Mouse (Mus musculus): ENCODE measurements at regions not wholly inside any gene's neighbourhood (a gene's known extent, or its start where the extent isn't known, plus 50 kb on each side); places are given as distances from the start of the nearest gene placed in this dataset.

GRCm38 (mm10) chr10:37259186-37259585 is 120.5 kb upstream of the Marcks start:
- H3K4me3 ChIP-seq (ENCODE audit: low read depth, low read length): no peak overlapping the region
- H3K9ac ChIP-seq (ENCODE audit: low read depth, poor library complexity, severe bottlenecking): no peak overlapping the region
- H3K27me3 ChIP-seq (ENCODE audit: control insufficient read depth, insufficient read depth, low read length, poor library complexity, severe bottlenecking): no peaks in the 10 kb centered on the region
- H3K27ac ChIP-seq (ENCODE audit: insufficient read depth, low read length): no peak overlapping the region
- H3K4me1 ChIP-seq (ENCODE audit: control insufficient read depth, insufficient read depth, low read length): no peaks in the 10 kb centered on the region
- TF ChIP-seq CTCF (IDR thresholded peaks at IDR 0.05; ENCODE audit: low read depth, low read length) (no peak), POLR2A (IDR thresholded peaks at IDR 0.05; ENCODE audit: insufficient read depth, low read length) (no peak), EP300 (IDR thresholded peaks at IDR 0.05; ENCODE audit: insufficient read depth, low read depth, low read length) (no peak)
- no peaks in the 10 kb centered on the region for H3K36me3 ChIP-seq (ENCODE audit: control insufficient read depth, insufficient read depth, low read length, poor library complexity, severe bottlenecking)
- no peaks in the 10 kb centered on the region for H3K9me3 ChIP-seq (replicated peaks; ENCODE audit: control insufficient read depth, insufficient read depth, low read length, poor library complexity, severe bottlenecking)

- TF ChIP-seq CTCF (IDR thresholded peaks at IDR 0.05; ENCODE audit: low read depth, low read length): no peak
- TF ChIP-seq POLR2A (IDR thresholded peaks at IDR 0.05; ENCODE audit: insufficient read depth, low read length): no peak
- TF ChIP-seq EP300 (IDR thresholded peaks at IDR 0.05; ENCODE audit: insufficient read depth, low read depth, low read length): no peak
- Histone ChIP-seq H3K4me3 (ENCODE audit: low read depth, low read length) (no peak overlapping the region), H3K27ac (ENCODE audit: insufficient read depth, low read length) (no peak overlapping the region), H3K4me1 (ENCODE audit: control insufficient read depth, insufficient read depth, low read length) (no peaks in the 10 kb centered on the region), H3K36me3 (ENCODE audit: control insufficient read depth, insufficient read depth, low read length, poor library complexity, severe bottlenecking) (no peaks in the 10 kb centered on the region), H3K9ac (ENCODE audit: low read depth, poor library complexity, severe bottlenecking) (no peak overlapping the region), H3K27me3 (ENCODE audit: control insufficient read depth, insufficient read depth, low read length, poor library complexity, severe bottlenecking) (no peaks in the 10 kb centered on the region), H3K9me3 (replicated peaks; ENCODE audit: control insufficient read depth, insufficient read depth, low read length, poor library complexity, severe bottlenecking) (no peaks in the 10 kb centered on the region)
These were observed 118.8 kb upstream of the Marcks start for GRCm38 (mm10) chr10:37257544-37257943.

DNA sequence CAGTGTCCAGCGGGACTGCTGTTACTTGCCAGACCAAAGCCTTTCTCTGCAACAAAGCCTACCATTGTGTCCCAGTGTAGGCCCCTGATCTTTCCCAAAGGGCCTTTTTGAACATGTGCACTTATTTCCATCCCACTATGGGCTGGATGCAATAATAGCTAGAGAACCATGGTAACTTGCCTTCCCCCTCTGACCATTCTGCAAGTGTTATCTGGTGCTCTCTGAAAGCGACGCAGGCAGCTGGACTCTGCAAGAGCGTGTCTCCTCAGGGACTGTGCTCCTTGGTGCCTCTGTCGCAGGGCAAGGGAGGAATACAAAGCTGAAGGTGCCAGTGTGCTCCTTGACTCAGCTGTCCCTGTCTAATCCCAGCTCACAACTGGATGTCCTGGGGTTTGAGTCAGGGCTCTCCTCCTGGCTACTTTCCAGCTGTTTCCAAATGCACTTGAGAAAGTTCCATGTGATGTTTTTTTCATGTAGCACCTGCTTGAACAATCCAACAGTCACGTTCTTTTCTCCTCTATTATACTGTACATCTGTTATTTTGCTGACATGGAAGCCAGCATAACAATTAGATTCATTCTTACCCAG is 112.3 kb upstream of the Marcks start:
- no peak overlapping the region for H3K9ac ChIP-seq (ENCODE audit: low read depth, poor library complexity, severe bottlenecking)
- no peaks in the 10 kb centered on the region for H3K36me3 ChIP-seq (ENCODE audit: control insufficient read depth, insufficient read depth, low read length, poor library complexity, severe bottlenecking)
- no peaks in the 10 kb centered on the region for H3K9me3 ChIP-seq (replicated peaks; ENCODE audit: control insufficient read depth, insufficient read depth, low read length, poor library complexity, severe bottlenecking)
- no peak for TF ChIP-seq CTCF (IDR thresholded peaks at IDR 0.05; ENCODE audit: low read depth, low read length)
- TF ChIP-seq POLR2A (IDR thresholded peaks at IDR 0.05; ENCODE audit: insufficient read depth, low read length): no peak
- TF ChIP-seq EP300 (IDR thresholded peaks at IDR 0.05; ENCODE audit: insufficient read depth, low read depth, low read length): no peak
- H3K4me1 ChIP-seq (ENCODE audit: control insufficient read depth, insufficient read depth, low read length): no peaks in the 10 kb centered on the region
- H3K27me3 ChIP-seq (ENCODE audit: control insufficient read depth, insufficient read depth, low read length, poor library complexity, severe bottlenecking): no peaks in the 10 kb centered on the region
- no peak overlapping the region for H3K4me3 ChIP-seq (ENCODE audit: low read depth, low read length)
- no peak overlapping the region for H3K27ac ChIP-seq (ENCODE audit: insufficient read depth, low read length)

- Histone ChIP-seq H3K27me3 (ENCODE audit: control insufficient read depth, insufficient read depth, low read length, poor library complexity, severe bottlenecking) (no peaks in the 10 kb centered on the region), H3K9me3 (replicated peaks; ENCODE audit: control insufficient read depth, insufficient read depth, low read length, poor library complexity, severe bottlenecking) (no peaks in the 10 kb centered on the region), H3K36me3 (ENCODE audit: control insufficient read depth, insufficient read depth, low read length, poor library complexity, severe bottlenecking) (no peaks in the 10 kb centered on the region), H3K4me3 (ENCODE audit: low read depth, low read length) (no peak overlapping the region), H3K4me1 (ENCODE audit: control insufficient read depth, insufficient read depth, low read length) (no peaks in the 10 kb centered on the region), H3K27ac (ENCODE audit: insufficient read depth, low read length) (no peak overlapping the region), H3K9ac (ENCODE audit: low read depth, poor library complexity, severe bottlenecking) (no peak overlapping the region)
- TF ChIP-seq CTCF (IDR thresholded peaks at IDR 0.05; ENCODE audit: low read depth, low read length): no peak
- no peak for TF ChIP-seq POLR2A (IDR thresholded peaks at IDR 0.05; ENCODE audit: insufficient read depth, low read length)
- TF ChIP-seq EP300 (IDR thresholded peaks at IDR 0.05; ENCODE audit: insufficient read depth, low read depth, low read length): no peak
These were observed 111.4 kb upstream of the Marcks start for GRCm38 (mm10) chr10:37250157-37250556.

GRCm38 (mm10) chr10:37249511-37249910 is 110.8 kb upstream of the Marcks start:
- Histone ChIP-seq H3K27ac (ENCODE audit: insufficient read depth, low read length) (no peak overlapping the region), H3K36me3 (ENCODE audit: control insufficient read depth, insufficient read depth, low read length, poor library complexity, severe bottlenecking) (no peaks in the 10 kb centered on the region), H3K9me3 (replicated peaks; ENCODE audit: control insufficient read depth, insufficient read depth, low read length, poor library complexity, severe bottlenecking) (no peaks in the 10 kb centered on the region), H3K4me3 (ENCODE audit: low read depth, low read length) (no peak overlapping the region), H3K27me3 (ENCODE audit: control insufficient read depth, insufficient read depth, low read length, poor library complexity, severe bottlenecking) (no peaks in the 10 kb centered on the region), H3K9ac (ENCODE audit: low read depth, poor library complexity, severe bottlenecking) (no peak overlapping the region), H3K4me1 (ENCODE audit: control insufficient read depth, insufficient read depth, low read length) (no peaks in the 10 kb centered on the region)
- TF ChIP-seq CTCF (IDR thresholded peaks at IDR 0.05; ENCODE audit: low read depth, low read length) (no peak), POLR2A (IDR thresholded peaks at IDR 0.05; ENCODE audit: insufficient read depth, low read length) (no peak), EP300 (IDR thresholded peaks at IDR 0.05; ENCODE audit: insufficient read depth, low read depth, low read length) (no peak)

GRCm38 (mm10) chr10:37247121-37247520 is 108.4 kb upstream of the Marcks start:
- Histone ChIP-seq H3K27me3 (ENCODE audit: control insufficient read depth, insufficient read depth, low read length, poor library complexity, severe bottlenecking) (no peaks in the 10 kb centered on the region), H3K27ac (ENCODE audit: insufficient read depth, low read length) (no peak overlapping the region), H3K9ac (ENCODE audit: low read depth, poor library complexity, severe bottlenecking) (no peak overlapping the region), H3K4me3 (ENCODE audit: low read depth, low read length) (no peak overlapping the region), H3K36me3 (ENCODE audit: control insufficient read depth, insufficient read depth, low read length, poor library complexity, severe bottlenecking) (no peaks in the 10 kb centered on the region), H3K9me3 (replicated peaks; ENCODE audit: control insufficient read depth, insufficient read depth, low read length, poor library complexity, severe bottlenecking) (no peaks in the 10 kb centered on the region), H3K4me1 (ENCODE audit: control insufficient read depth, insufficient read depth, low read length) (no peaks in the 10 kb centered on the region)
- TF ChIP-seq POLR2A (IDR thresholded peaks at IDR 0.05; ENCODE audit: insufficient read depth, low read length) (no peak), CTCF (IDR thresholded peaks at IDR 0.05; ENCODE audit: low read depth, low read length) (no peak), EP300 (IDR thresholded peaks at IDR 0.05; ENCODE audit: insufficient read depth, low read depth, low read length) (no peak)

Measured in ES-Bruce4 (cell line).